Mouse (Mus musculus): Measurements from ENCODE around the gene Stn1.
"Not testable (repeated sequence)": the region's sequence is repeated elsewhere in the genome, so short reads cannot be mapped to it uniquely, and the experiment has no call there.

Stn1 gene

GRCm38 (mm10) chr19:47537300-47537792, at the start of gene Stn1:
TSS of gene Stn1 (minus strand) at chr19:47537507.
- ATAC-seq (ENCODE audit: low TSS enrichment), result peak; percentile 15

DNA sequence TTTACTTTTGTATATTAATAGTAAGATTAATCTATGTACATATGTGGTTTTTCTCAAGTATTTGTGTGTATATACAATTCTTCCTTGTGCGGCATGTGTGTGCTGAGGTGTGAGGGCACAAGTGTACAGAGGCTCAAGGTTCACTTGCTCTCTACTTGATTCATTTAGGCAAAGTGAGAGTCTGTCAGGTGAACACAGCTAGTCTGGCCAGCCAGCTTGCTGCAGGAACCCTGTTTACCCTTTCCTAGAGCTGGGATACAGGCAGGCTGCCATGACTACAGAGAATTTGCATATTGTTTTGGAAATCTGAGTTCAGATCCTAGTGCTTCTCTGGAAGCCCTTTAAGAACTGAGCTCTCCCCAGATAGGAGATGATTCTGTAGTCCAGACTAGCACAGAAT, 49.7 kb upstream of the Stn1 start:
- ATAC-seq (ENCODE audit: low TSS enrichment), result no peak

DNA sequence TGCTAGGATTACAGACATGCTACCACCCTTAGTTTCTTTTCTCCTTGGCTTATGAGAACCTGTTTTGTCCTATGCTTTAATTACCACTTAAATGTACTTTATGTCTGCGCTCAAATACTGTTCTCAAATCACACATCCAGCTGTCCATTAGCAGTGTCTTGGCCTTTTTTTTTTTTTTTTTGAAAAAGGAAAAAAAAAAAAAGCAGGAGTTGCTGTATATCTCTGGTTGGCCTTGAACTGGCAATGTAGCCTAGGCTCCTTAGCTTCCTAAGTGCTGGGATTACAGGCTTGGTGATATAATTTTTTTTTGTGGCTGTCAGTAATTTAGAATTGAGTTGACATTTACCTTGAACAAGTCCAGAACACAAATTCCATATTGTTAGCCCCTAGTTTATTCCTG, 48.5 kb upstream of the Stn1 start:
- no peak for ATAC-seq (ENCODE audit: low TSS enrichment)

- peak; percentile 38 for ATAC-seq (ENCODE audit: low TSS enrichment)
Measured at GRCm38 (mm10) chr19:47579788-47580631, 42.7 kb upstream of the Stn1 start.

- peak; percentile 90 for ATAC-seq (ENCODE audit: low TSS enrichment)
Measured at GRCm38 (mm10) chr19:47579225-47579787, 42.0 kb upstream of the Stn1 start, which contains the start of gene Slk. TSS of gene Slk (plus strand) at chr19:47579678.

GRCm38 (mm10) chr19:47578581-47579224, 41.4 kb upstream of the Stn1 start:
- ATAC-seq (ENCODE audit: low TSS enrichment), result no peak

GRCm38 (mm10) chr19:47573718-47574117, 36.4 kb upstream of the Stn1 start:
- ATAC-seq (ENCODE audit: low TSS enrichment), result no peak

GRCm38 (mm10) chr19:47571981-47572380, 34.7 kb upstream of the Stn1 start:
- ATAC-seq (ENCODE audit: low TSS enrichment), result not testable (repeated sequence)

DNA sequence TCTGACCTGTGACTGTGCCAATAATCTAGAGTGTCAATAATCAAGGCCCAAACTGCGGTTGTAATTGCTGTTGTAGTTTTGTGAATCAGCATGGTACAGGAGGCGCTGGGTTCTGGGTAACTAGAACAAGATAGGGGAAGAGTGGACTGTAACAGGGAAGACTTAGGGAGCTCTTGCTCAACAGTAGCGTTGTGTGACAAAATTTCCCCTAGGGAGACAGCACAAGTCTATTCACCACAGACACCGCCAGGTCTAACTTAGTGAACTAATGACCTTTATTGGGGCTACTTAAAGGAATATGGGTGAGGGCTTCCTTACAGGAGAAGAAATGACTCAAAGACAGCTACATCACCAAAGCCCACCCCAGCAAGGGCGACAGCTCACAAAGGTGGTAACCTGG, 32.7 kb upstream of the Stn1 start:
- ATAC-seq (ENCODE audit: low TSS enrichment), result no peak

DNA sequence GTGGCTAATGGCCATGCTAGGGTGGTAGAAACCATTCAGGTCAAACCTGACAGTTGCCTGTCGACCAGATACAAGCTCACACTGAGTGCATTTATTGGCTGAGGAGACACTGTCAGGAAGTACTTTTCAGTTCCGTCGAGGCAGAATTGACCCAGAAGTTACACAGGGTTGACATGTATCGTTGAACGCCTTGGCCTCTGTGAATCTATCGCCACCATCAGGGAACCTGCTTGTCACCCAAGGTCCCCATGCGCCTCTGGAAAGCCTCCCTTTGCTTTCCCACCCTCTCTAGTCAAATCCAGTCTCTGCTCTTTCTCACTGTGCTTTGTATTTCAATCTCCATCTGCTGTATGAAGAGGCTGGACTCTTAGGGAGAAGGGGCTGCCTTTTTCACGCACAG, 28.7 kb upstream of the Stn1 start:
- ATAC-seq (ENCODE audit: low TSS enrichment), result no peak

DNA sequence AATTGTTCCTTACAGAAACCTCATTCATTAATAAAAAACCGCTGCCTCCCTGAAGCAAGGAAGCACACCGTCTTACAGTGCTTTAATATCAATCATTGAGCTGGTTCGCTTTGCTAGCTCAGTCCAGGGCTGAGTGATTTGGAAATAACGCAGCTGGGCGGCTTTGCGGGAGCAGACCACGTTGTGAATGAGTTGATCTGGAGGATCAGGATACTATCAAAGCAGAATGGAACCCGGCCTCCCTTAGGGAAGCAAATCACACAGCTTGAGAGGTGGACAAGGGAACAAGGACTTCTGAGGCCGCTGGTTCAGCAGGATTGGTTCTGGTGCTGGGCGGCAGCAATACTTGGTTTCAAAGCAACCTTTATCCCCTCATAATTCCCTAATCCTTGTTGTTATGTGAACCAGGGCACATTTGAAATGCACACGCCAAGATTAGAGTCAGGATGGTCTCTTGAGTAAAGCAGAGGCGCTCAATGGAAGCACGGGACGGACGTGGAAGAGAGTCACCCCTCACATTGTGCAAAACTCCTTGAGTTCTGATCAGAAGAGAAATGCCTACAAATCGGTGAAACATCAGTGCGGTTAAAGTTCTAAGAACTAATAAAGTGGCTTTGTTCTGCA, 27.8 kb upstream of the Stn1 start:
- no peak for ATAC-seq (ENCODE audit: low TSS enrichment)

DNA sequence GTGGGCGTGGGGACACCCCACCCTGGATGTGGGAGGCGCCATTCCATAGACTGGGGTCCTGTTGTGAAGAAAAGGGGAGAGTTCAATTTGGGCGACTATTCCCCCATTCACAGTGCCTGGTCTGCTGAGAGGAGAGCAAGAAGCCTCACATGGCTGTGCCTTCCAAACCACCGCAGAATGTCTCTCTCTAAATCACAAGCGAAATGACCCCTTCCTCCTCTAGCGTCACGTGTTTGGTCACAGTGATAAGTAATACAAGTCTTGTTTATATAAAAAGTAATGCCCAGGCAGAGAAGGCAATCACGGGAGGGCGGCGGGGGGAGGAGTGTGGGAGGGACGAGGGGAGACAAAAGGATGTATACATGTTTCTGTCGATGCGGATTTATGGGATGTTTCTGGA, 26.4 kb upstream of the Stn1 start:
- ATAC-seq (ENCODE audit: low TSS enrichment), result no peak

DNA sequence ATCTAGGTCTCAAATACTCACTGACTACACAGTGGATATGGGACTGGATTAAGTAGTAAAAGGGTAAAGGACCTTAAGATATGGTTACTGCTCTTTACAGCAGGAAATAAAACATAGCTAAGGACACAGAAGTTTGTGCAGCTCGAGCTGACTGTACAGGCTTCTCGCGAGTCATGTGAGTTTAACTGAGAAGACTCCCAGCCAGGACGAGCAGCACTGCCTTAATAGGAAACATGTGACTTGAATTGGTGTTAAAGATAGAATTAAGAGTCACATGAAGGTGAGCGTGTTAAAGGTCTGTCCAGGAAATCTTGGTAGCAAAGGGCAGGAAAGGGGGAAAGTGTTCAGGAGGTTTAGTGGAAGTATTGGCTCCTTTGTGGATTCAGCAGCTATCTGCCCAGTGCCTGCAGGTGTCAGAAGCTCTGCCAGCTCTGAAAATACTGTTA, 24.7 kb upstream of the Stn1 start:
- no peak for ATAC-seq (ENCODE audit: low TSS enrichment)

- ATAC-seq (ENCODE audit: low TSS enrichment), result no peak
Measured at GRCm38 (mm10) chr19:47560544-47561161, 23.3 kb upstream of the Stn1 start.

GRCm38 (mm10) chr19:47559751-47560512, 22.6 kb upstream of the Stn1 start:
- peak; percentile 95 for ATAC-seq (ENCODE audit: low TSS enrichment)

GRCm38 (mm10) chr19:47559145-47559544, 21.8 kb upstream of the Stn1 start:
- ATAC-seq (ENCODE audit: low TSS enrichment), result no peak

- ATAC-seq (ENCODE audit: low TSS enrichment), result no peak
Measured at GRCm38 (mm10) chr19:47549584-47549983, 12.3 kb upstream of the Stn1 start.

DNA sequence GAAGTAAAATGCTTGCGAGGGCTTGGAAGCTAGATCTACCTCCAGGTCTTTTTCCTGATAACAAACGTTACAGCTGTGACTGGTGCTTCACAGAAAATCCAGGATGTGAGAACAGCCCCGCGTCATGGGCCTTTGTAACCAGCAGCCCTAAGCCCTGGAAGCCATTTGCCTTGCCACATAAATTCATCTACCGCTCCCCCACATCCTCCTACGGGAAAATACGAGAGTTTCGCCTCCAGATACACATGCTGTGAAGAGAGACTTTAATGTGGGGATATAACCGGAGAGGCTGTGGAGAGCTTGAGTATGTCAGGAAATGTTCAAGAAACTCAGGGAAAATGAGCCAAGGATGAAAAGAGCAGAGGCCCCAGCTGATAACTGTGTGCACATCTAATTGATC, 11.9 kb upstream of the Stn1 start:
- ATAC-seq (ENCODE audit: low TSS enrichment), result peak; percentile 85

DNA sequence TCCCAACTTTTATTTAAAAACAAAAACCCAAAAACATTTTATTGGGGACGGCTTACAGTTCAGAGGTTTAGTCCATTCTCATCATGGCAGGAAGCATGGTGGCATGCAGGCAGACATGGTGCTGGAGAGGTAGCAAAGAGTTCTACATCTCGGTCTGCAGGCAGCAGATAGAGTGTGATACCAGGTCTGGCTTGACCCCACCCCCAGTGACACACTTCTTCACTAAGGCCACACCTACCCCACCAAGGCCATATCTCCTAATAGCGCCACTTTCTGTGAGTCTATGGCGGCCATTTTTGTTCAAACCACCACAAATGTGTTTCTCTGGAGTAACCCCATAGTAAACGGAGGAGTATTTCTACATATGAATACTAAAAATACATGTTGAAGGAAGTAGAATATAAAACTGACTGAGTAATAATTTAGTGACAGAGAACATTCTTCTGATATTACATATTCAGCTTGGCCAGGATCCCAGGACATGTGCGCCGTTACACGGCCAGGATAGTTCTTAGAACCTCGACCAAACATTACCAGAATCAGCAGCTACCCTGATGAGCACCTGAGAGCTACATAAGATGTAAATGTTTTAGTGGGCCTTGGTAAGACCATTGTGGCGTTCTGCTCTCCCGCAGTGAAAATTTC, 11.2 kb upstream of the Stn1 start:
- no peak for ATAC-seq (ENCODE audit: low TSS enrichment)

DNA sequence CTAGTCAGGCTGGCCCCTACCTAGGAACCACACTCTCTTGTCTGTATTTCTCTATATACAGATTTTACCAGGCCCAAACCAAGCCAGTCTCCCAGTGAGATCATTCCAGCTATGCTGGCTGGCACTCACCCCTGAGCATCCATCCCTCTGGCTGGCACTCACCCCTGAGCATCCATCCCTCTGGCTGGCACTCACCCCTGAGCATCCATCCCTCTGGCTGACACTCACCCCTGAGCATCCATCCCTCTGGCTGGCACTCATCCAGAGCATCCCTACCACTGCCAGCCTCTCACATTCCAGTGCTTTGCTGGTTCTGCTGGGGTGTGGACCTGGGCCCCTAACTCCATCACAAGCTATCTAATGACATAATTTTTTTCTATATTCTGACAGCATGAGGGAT, 8.2 kb upstream of the Stn1 start:
- no peak for ATAC-seq (ENCODE audit: low TSS enrichment)

Data from frontal cortex, adult (tissue).